8 mouse cellular contexts compared by ENCODE assay signal in genomic region chr5:73194083-73194570, GRCm38 (mm10).
A peak's percentile ranks its signal among the peaks of the same experiment; 100 is the strongest.
DNase-seq lines count a peak whose midpoint lies in the region; ATAC-seq and TF ChIP-seq lines count a peak whose summit lies in the region.
"Had no signal": no experiment of that assay in that cellular context is flagged by ENCODE, and none has a peak within 500 bp of the region (broad histone marks: within the 10 kb centered on the region; RNA-seq: fewer than 3 reads in every experiment).

No protein-coding gene starts in this region.

- DNase-seq in layer of hippocampus, adult 2 months (ENCODE audit: low spot score in 2 of 2), result no peak
- no peak for DNase-seq in layer of hippocampus, postnatal 36 days
- peak; percentile 60 for DNase-seq in MEL (ENCODE audit: low read depth, low spot score)
- DNase-seq in liver, postnatal 0 days, result peak; percentile 52
- DNase-seq in forebrain, embryonic 14.5 days (ENCODE audit: low spot score), result no peak
- no peak for DNase-seq in right cerebral cortex, postnatal 10 days (ENCODE audit: low spot score in 2 of 2)
- DNase-seq: cerebellum, postnatal 14 days had no signal

- peak; percentile 47 for TF ChIP-seq RAD21 in MEL (IDR thresholded peaks at IDR 0.05; ENCODE audit: low read depth, low read length)

- no peaks in the 10 kb centered on the region for H3K79me2 ChIP-seq in MEL (ENCODE audit: control insufficient read depth, insufficient read depth, low read length, poor library complexity)

- peaks cover 21 to 48% of the 10 kb centered on the region in 2 experiments for H3K4me1 ChIP-seq in MEL (ENCODE audit: control insufficient read depth in 1 of 2, insufficient read depth in 2 of 2, low read length in 2 of 2)
- H3K4me1 ChIP-seq in liver, postnatal 0 days (ENCODE audit: insufficient read depth), result peaks cover 24% of the 10 kb centered on the region
- H3K4me1 ChIP-seq in forebrain, embryonic 14.5 days (ENCODE audit: control insufficient read depth, insufficient read depth, low read length), result no peaks in the 10 kb centered on the region

- no peaks in the 10 kb centered on the region for H3K9me3 ChIP-seq in MEL (replicated peaks; ENCODE audit: insufficient read depth, low read length)
- no peaks in the 10 kb centered on the region for H3K9me3 ChIP-seq in liver, postnatal 0 days (ENCODE audit: low read length)
- no peaks in the 10 kb centered on the region for H3K9me3 ChIP-seq in forebrain, embryonic 14.5 days (replicated peaks; ENCODE audit: control insufficient read depth, low read length)

- H3K27me3 ChIP-seq in MEL (ENCODE audit: control insufficient read depth in 1 of 2, insufficient read depth in 2 of 2, low read length in 2 of 2), result no peaks in the 10 kb centered on the region
- no peaks in the 10 kb centered on the region for H3K27me3 ChIP-seq in liver, postnatal 0 days (ENCODE audit: insufficient read depth, low read length)
- H3K27me3 ChIP-seq in forebrain, embryonic 14.5 days (replicated peaks; ENCODE audit: control insufficient read depth, insufficient read depth, low read length), result no peaks in the 10 kb centered on the region

- no peak overlapping the region for H3K4me3 ChIP-seq in layer of hippocampus, adult 2 months
- peak overlapping the region in 1 of 2 experiments; percentile 19; a peak in 2 of 4 replicates for H3K4me3 ChIP-seq in MEL (ENCODE audit: control insufficient read depth in 1 of 2, insufficient read depth in 1 of 2, low read depth in 2 of 2, low read length in 2 of 2)
- no peak overlapping the region for H3K4me3 ChIP-seq in liver, postnatal 0 days (ENCODE audit: low read depth, low read length)
- H3K4me3 ChIP-seq in forebrain, embryonic 14.5 days (ENCODE audit: low read depth, low read length), result no peak overlapping the region

- 40% methylated on average over 8 of the region's 8 CpGs for WGBS in liver, postnatal 0 days (ENCODE audit: insufficient replicate concordance)
- 93% methylated on average over 8 of the region's 8 CpGs for WGBS in forebrain, embryonic 14.5 days

- TF ChIP-seq POLR2A in MEL (IDR thresholded peaks at IDR 0.05; ENCODE audit: control insufficient read depth in 1 of 2, insufficient read depth in 1 of 2, low read depth in 1 of 2, low read length in 2 of 2, poor library complexity in 1 of 2), result no peak

- peak overlapping the region; percentile 59 for H3K4me2 ChIP-seq in liver, postnatal 0 days (ENCODE audit: low read depth, low read length)
- no peak overlapping the region for H3K4me2 ChIP-seq in forebrain, embryonic 14.5 days (ENCODE audit: low read length)

- peak; percentile 24 to 55; a peak in 2 of 4 replicates for TF ChIP-seq EP300 in MEL (IDR thresholded peaks at IDR 0.05; ENCODE audit: low read depth in 1 of 2, low read length in 2 of 2)
- 0 out of 2 replicates have a peak, but pooled peaks have one; percentile 11 for TF ChIP-seq EP300 in liver, postnatal 0 days (IDR thresholded peaks at IDR 0.05; ENCODE audit: low read depth)

- H3K9ac ChIP-seq in MEL (ENCODE audit: control insufficient read depth, low read depth, low read length, poor library complexity, severe bottlenecking), result peak overlapping the region; percentile 45; the same call in 1 of the 2 replicates
- peak overlapping the region; percentile 32; the same call in 1 of the 2 replicates for H3K9ac ChIP-seq in liver, postnatal 0 days (replicated peaks)
- no peak overlapping the region for H3K9ac ChIP-seq in forebrain, embryonic 14.5 days (ENCODE audit: low read length)

- peak; percentile 25 for TF ChIP-seq CTCF in layer of hippocampus, adult 2 months (conservative IDR thresholded peaks at IDR 0.05)
- TF ChIP-seq CTCF in MEL (IDR thresholded peaks at IDR 0.05 in 2 of 3, conservative IDR thresholded peaks at IDR 0.05 in 1 of 3; ENCODE audit: control insufficient read depth in 1 of 3, insufficient read depth in 1 of 3, low read depth in 2 of 3, low read length in 3 of 3, poor library complexity in 1 of 3, severe bottlenecking in 1 of 3), result peak in 2 of 3 experiments; percentile 60 to 65; a peak in 4 of 6 replicates
- peak; percentile 77 for TF ChIP-seq CTCF in liver, postnatal 0 days (IDR thresholded peaks at IDR 0.05; ENCODE audit: low read depth)

- H3K36me3 ChIP-seq in MEL (ENCODE audit: control insufficient read depth in 1 of 2, insufficient read depth in 2 of 2, low read length in 2 of 2), result peaks cover 0 to 46% of the 10 kb centered on the region in 2 experiments; a peak in 3 of 4 replicates
- peaks cover 13% of the 10 kb centered on the region for H3K36me3 ChIP-seq in liver, postnatal 0 days (replicated peaks; ENCODE audit: insufficient read depth, low read length)
- H3K36me3 ChIP-seq in forebrain, embryonic 14.5 days (ENCODE audit: control insufficient read depth, insufficient read depth, low read length), result peaks cover 7% of the 10 kb centered on the region

- peak; percentile 54 for ATAC-seq in erythroblast, adult 5-6 weeks (replicated peaks; ENCODE audit: low FRiP score, poor library complexity, severe bottlenecking)
- ATAC-seq in liver, postnatal 0 days, result peak; percentile 24
- no peak for ATAC-seq in forebrain, embryonic 14.5 days

- H3K27ac ChIP-seq in layer of hippocampus, adult 2 months, result no peak overlapping the region
- peak overlapping the region; percentile 85 for H3K27ac ChIP-seq in MEL (ENCODE audit: control insufficient read depth, low read depth, low read length)
- peak overlapping the region; percentile 87 for H3K27ac ChIP-seq in liver, postnatal 0 days (ENCODE audit: low read depth)
- H3K27ac ChIP-seq in forebrain, embryonic 14.5 days (ENCODE audit: low read depth, low read length), result no peak overlapping the region

TF ChIP-seq in MEL, 35 proteins besides CTCF, POLR2A, EP300 and RAD21:
- TF ChIP-seq MAX (IDR thresholded peaks at IDR 0.05; ENCODE audit: low read length) (no peak), SIN3A (IDR thresholded peaks at IDR 0.05; ENCODE audit: low read length) (no peak; the same call in none of the 2 replicates), GATA1 (IDR thresholded peaks at IDR 0.05; ENCODE audit: low read depth, low read length) (peak; percentile 66), ETS1 (IDR thresholded peaks at IDR 0.05; ENCODE audit: low read depth, low read length) (peak; percentile 42; the same call in 1 of the 2 replicates), MAZ (IDR thresholded peaks at IDR 0.05; ENCODE audit: low read depth, low read length) (no peak), TCF12 (IDR thresholded peaks at IDR 0.05; ENCODE audit: low read depth, low read length) (peak; percentile 68), E2F4 (IDR thresholded peaks at IDR 0.05; ENCODE audit: borderline replicate concordance, low read depth, low read length) (no peak), TAL1 (IDR thresholded peaks at IDR 0.05; ENCODE audit: low read length) (no peak), POLR2AphosphoS5 (IDR thresholded peaks at IDR 0.05; ENCODE audit: borderline replicate concordance, low read depth, low read length) (no peak), MEF2A (IDR thresholded peaks at IDR 0.05; ENCODE audit: extremely low read depth, insufficient replicate concordance, low read depth, low read length, poor library complexity, severe bottlenecking) (no peak), SMC3 (IDR thresholded peaks at IDR 0.05; ENCODE audit: low read depth, low read length) (peak; percentile 50), JUND (IDR thresholded peaks at IDR 0.05; ENCODE audit: low read depth, low read length) (no peak), ZC3H11A (IDR thresholded peaks at IDR 0.05; ENCODE audit: low read depth, low read length) (0 out of 2 replicates have a peak, but pooled peaks have one; percentile 36), ZMIZ1 (IDR thresholded peaks at IDR 0.05; ENCODE audit: low read depth, low read length) (no peak), MAFK (IDR thresholded peaks at IDR 0.05; ENCODE audit: borderline replicate concordance, low read depth, low read length) (no peak), RCOR1 (IDR thresholded peaks at IDR 0.05; ENCODE audit: low read depth, low read length) (peak; percentile 60; the same call in 1 of the 2 replicates)

Comparison
In these comparisons a context has a peak if more than half of its experiments do, and no peak if none do; other contexts are left out.
1. DNase-seq: peak in MEL (single experiment) and liver, postnatal 0 days (single experiment); none in layer of hippocampus, adult 2 months (0 of 2), layer of hippocampus, postnatal 36 days (0 of 2), forebrain, embryonic 14.5 days (single experiment) and right cerebral cortex, postnatal 10 days (0 of 2).
2. H3K27ac ChIP-seq: peak in MEL (single experiment) and liver, postnatal 0 days (single experiment); none in layer of hippocampus, adult 2 months (single experiment) and forebrain, embryonic 14.5 days (single experiment).
3. CTCF ChIP-seq: peak in every context shown above with its lines; median percentile 77 in liver, postnatal 0 days; 62 in MEL; 25 in layer of hippocampus, adult 2 months.